Mouse (Mus musculus): ENCODE results near the gene Rab44.
"Not testable (repeated sequence)": the region's sequence is repeated elsewhere in the genome, so short reads cannot be mapped to it uniquely, and the experiment has no call there.

Rab44 gene

DNA sequence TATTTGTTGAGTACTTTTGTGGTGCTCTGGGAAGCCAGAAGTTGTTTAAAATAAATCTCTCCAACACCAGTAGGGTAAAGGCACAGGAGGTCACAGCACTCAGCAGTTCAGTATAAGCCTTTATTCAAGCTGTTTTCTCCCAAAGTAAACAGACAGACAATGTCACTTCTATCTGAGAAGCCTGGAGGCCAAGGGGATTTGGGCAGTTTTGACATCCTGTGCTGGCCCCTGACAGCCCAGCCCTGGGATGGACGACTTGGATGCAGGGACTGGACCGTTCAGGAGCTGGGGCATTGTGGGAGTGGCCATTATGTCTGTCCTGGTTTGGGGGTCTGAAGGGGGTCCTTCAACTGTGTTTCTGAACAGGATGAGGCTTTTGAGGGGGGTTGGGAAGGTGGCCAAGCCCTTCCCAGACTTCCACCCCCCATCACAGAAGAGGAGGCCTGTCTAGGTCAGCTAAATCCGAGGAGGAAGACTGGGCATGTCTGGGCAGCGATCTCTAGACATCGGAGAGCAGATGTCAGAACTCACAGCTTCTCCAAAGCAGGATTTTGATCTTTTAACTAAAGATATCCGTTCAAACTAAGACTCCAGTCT, 22.5 kb upstream of the Rab44 start:
- DNase-seq (ENCODE audit: low spot score in 2 of 2), result no peak

DNA sequence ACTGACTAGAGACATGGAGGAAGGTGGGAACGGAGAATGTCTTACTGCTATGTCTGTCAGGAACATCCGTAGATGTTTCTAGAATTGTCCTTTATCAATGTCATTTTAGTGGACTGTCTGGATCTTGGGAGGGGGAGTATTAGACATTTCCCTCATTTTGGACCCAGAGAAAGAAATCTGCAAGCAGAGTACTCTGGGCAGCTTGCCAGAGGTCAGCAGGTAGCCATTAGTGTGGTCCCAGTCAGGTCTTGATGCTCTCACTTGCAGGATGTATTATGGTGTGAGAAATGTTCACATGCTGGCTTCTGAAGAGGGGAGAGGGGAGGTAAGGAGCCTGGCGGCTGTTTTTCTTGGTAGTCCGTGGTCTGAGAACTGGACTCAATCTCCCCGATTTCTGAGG, 21.4 kb upstream of the Rab44 start:
- no peak for DNase-seq (ENCODE audit: low spot score in 2 of 2)

DNA sequence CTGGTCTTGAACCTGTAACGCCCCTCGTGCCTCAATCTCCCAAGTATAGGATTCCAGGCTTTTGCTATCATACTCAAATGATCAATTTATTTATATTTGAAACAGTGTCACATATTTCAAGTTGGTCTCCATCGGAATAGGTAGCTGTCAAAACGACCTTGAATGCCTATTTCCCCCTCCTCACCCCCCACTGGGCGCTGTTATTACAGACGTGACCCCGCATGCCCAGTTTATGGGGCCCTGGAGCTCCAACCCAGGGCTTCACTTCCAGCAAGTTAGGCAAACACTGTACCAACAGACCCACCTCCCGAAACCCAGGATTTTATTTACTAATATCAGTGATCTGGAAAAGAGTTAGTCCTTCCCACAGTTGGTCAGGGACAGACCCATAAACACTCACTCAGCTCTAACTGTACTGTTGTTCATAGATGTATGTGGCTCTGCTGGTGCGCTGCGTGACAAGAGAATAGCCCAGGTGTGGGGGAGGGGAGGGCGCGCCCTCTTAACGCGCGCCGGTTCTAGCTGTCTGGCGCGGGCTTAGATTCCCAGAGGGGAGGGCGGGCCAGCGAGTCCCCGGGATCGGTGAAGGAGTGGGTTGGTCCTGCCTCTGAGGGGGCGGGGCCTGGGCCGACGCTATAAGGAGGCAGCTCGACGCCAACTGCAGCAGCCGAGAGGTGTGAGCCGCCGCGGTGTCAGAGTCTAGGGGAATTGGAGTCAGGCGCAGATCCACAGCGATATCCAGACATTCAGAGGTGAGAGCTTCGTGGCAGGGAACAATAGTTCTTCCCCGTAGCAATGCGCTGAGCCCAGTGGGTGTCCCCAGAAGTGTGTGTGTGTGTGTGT, 20.6 kb upstream of the Rab44 start:
- peak; percentile 66 to 71 for DNase-seq (ENCODE audit: low spot score in 2 of 2)

DNA sequence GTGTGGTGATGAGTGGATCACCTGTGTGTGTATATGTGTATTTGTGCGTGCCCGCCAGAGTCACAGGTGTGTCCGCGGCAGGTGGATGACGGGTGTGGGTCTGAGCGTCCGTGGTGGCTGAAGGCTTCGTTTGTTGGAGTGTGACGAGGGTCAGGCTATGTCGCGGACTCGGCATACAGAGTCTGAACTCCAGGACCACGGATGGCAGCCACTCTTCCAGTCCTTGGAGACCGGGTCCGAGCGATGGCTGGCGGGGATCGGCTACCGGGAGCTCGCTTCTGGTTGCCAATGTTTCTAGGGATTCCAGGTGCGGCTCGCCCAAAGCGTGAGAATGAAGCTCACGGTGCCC, 20.0 kb upstream of the Rab44 start:
- DNase-seq (ENCODE audit: low spot score in 2 of 2), result peak in 1 of 2 experiments; percentile 17

DNA sequence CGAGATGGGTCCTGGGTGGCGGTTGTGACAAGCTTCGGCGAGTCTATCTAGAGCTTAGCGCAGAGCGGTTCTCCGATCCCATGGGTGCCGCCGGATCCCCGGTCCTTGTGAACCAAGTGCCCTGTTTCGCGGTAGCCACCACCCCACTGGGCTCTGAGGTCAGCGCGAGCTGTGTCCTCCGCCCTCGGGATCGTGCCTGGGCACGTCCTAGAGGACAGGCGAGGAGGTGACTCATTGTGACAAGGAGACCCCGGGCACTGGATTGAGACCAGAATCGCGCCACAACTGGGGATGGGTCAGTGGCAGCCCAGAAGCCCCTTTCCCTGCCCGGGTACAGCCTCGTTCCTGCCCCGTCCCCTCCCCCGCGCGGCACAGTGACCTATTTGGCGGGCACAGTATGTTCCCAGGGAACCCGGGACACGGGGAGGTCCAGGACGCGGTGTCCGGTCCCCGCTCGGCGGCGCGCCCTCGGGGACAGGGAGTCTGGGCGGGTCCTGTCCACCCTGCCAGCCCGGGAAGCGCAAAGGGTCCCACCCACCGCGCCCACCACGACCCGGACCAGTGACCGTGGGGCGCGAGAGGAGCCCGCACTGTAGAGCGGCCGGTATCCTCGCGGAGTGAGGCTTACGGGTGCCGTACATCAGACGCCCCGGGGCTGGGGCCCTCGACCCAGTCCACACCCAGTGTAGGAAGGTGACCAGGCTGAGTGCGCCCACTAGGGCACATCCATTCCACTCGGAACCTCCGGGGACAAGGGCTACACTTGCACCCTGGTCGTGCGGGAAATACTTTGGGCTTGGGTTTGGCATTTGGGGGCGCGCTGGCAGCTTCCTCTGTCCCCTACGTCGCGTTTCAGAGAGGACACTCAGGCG, 19.4 kb upstream of the Rab44 start:
- DNase-seq (ENCODE audit: low spot score in 2 of 2), result peak; percentile 31 to 37

DNA sequence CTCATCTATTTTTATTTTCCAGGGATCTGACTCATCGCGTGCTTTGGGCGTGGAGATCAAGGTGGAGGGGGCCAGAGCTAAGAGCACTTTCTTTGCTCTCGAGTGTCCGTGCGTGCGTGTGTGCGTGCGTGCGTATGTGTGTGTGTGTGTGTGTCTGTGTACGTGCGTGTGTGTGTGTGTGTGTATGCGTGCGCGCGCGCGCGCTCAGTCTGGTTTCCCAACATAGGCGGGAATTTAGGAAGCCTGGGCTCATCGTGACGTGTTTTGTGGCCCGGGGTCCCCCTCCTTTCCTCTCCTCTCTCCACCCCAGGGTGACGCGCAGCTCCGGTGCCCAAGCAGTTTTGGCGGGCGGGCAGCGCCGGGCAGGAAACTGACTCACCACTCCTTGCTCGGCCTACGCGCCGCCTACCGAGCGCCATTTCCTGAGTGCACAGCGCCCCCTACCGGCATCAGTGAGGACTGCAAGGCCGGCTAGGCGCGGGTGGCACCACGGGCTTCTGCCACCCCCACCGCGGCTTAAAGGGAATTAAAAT, 18.7 kb upstream of the Rab44 start:
- peak; percentile 97 for DNase-seq (ENCODE audit: low spot score in 2 of 2)

DNA sequence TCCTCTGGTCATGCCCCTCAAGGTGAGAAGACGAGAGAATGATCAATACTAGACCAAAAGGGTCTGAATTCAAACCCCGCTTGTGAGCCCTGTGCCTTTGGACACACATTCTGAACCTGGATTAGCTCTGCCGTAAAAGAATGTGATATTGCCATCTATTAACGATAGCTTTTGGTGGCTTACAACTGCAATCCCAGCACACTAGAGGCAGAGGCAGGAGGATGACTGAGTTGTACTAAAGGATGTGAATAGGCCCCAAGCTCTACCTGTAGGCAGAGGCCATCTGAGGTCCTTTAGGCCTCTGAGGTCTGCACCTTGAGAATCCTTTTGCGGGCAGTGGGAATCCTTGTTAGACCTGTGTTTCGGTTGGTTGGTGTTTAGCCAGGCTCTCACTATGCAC, 17.7 kb upstream of the Rab44 start:
- DNase-seq (ENCODE audit: low spot score in 2 of 2), result no peak

DNA sequence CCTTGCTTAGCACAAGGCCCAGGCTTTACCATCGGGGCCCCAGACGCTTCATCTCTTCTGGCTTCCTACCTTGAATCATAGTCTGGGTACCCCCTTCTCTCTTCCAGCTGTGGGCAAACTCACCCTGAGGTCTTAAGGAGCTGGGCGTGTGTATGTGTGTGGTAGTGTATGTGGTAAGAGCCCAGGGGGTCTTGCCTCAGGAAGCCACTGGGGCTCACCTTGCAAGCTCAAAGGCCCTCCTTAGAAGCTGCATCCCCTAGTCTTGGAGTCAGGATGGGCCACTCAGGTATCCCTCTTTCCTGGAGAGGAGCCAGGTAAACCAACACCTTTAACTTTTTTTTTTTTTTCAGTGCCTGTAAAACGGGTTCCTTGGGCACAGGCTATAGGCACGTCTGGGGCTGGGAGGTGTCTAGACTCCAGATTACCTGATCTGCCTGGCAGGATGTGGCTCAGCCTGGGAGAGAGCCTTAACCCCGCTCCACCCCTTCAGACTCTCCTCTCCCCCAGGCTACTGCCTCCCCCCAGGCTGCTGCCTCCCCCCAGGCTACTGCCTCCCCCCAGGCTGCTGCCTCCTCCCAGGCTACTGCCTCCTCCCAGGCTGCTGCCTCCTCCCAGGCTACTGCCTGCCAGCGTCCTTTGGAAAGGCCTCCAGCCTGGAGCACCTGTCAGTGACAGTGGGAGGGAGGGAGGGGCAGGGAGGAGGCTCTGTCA, 16.9 kb upstream of the Rab44 start:
- no peak for DNase-seq (ENCODE audit: low spot score in 2 of 2)

DNA sequence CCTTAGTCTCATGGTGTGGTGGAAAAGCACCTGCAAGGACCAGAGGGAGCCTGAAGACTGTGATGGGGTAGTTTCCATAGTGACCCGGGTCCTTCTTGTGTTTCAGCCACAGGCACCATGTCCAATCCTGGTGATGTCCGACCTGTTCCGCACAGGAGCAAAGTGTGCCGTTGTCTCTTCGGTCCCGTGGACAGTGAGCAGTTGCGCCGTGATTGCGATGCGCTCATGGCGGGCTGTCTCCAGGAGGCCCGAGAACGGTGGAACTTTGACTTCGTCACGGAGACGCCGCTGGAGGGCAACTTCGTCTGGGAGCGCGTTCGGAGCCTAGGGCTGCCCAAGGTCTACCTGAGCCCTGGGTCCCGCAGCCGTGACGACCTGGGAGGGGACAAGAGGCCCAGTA, 15.7 kb upstream of the Rab44 start:
- no peak for DNase-seq (ENCODE audit: low spot score in 2 of 2)

DNA sequence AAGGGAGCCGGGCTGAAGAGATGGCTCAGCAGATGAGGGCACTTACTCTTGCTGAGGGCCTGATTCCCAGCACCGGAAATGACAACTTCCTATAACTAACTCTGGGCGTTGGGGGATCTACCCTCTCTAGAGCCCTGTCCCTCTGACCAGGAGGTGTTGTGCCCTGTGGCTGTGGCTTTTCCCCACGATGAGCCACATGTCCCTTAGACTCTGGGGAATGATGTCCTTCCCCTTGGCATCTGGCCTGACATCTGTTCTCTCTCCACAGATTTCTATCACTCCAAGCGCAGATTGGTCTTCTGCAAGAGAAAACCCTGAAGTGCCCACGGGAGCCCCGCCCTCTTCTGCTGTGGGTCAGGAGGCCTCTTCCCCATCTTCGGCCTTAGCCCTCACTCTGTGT, 14.9 kb upstream of the Rab44 start:
- no peak for DNase-seq (ENCODE audit: low spot score in 2 of 2)

DNA sequence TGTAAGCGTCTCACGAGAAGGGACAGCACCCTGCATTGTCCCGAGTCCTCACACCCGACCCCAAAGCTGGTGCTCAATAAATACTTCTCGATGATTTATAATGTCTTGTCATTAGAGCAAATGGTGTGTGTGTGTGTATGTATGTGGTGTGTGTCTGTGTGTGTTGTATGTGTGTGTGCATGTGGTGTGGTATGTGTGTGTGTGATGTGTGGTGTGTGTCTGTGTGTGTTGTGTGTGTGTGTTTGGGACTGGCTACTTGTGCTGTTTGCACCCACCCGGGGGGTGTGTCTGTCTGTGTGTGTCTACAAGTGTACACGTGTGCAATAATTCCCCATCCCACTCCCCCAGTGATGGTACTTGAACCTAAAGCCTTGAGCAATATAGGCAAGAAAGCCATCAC, 13.3 kb upstream of the Rab44 start:
- no peak for DNase-seq (ENCODE audit: low spot score in 2 of 2)

DNA sequence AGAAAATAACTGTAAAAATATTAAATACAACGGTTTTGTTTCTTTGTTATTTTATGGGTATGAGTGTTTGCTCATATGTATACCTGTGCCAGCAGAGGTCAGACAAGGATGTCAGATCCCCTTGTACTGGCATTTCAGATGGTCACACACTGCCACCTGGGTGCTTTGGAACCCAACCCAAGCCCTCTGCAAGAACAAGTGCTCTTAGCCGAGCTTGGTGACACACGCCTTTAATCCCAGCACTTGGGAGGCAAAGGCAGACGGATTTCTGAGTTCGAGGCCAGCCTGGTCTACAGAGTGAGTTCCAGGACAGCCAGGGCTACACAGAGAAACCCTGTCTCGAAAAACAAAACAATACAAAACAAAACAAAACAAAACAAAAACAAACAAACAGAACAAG, 3.6 kb upstream of the Rab44 start:
- DNase-seq (ENCODE audit: low spot score in 2 of 2), result not testable (repeated sequence)

DNA sequence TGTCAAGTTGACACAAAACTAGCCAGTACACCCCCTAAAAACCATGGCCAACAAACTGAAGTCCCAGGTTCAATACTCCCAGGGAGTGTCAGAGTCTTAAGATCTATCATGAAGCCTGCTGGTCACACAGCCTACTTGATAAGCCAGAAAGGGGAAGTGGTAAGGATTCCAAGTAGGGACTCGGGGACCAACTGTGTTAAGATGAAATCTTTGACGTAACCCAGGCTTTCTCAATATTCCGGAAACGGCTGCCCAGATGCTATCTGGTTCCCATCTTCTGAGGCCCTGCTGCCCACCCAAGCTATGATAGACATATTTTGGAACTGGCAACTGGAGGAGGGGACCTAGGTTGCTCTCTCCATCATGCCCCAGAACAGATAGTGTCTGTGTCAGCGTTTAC, 2.6 kb upstream of the Rab44 start:
- no peak for DNase-seq (ENCODE audit: low spot score in 2 of 2)

DNA sequence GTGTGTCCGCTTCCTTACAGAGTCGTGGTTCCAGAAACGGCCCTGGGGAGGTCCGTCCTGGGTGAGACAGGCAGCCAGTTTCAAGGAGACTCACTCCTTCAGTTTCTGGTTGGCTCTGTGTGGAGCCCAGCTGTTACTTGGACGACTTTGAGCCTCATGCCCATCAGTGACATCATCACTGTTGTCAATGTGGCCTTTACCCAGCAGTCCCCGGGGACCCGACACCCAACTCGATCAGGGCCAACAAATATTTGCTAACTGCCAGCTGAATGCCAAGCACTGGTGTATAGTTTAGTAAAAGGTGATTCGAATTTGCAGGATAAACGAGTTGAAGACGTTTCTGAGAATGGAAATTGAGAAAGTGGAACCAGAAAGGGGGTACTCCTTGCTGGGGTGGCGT, 2.1 kb downstream of the Rab44 start:
- no peak for DNase-seq (ENCODE audit: low spot score in 2 of 2)

DNA sequence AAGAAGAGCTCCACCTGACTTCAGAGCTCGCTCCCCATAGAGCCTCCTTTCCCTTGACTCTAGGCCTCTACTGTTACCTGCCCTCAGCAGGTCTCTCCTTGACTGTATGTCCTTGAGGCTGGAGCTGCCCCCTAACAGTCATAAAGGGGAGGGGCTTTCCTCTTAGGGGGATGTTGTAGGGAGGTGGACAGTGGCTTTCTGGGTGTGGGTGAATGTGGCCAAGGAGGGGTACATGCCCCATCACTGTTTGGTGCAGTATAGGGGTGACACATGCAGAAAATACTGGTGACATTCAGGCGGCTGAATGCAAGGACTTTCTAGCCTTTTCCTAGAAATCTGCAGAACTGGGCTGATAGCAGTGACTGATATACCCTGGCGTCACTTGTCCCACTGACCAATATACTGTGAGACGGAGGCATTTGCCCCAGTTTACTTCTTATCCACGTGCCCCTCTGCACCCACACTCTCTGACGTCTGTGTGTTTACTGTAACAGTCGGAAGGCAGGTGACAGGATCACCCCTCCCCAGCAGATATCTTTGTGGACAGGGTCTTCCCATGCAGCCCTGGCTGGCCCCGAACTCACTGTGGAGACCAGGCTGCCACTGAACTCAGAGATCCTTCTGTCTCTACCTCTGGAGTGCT, 3.2 kb downstream of the Rab44 start:
- DNase-seq (ENCODE audit: low spot score in 2 of 2), result no peak

DNA sequence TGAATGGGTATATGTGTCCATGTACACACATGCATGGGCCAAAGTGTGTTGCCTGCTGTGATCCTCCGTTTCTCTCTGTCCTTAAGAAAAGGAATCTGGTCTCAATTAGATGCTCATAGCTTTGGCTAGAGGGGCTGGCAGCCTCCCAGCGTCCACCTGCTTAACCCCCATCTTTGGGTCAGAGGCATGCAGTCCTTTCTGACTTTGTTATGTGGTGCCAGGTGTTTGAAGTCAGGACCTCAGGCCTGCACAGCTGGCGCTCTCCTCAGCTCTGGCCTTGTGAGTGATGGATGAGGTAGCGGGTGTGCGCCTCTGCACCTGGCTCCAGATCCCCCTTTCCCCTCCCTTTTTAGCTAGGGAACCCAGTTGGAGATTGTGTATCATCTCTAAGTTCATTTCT, 4.1 kb downstream of the Rab44 start:
- DNase-seq (ENCODE audit: low spot score in 2 of 2), result no peak

DNA sequence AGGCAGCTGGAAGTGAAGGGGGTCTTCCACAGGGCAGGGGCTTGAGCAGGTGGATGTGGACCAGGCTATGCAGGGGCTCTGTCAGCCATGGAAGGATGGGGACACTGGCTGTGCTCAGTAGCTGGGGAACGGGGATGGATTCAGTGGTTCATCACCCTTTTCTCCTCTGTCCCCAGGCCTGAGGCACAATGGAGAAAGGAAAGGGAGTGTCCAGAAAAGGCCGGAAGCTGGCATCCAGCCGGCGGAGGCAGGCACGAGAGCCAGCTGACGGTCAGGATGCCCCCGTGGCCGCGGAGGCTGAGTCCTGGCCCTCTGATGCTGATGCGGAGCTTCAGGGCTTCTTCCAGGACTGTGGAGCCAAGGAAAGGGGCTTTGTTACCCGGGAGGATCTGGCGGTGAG, 6.7 kb downstream of the Rab44 start:
- DNase-seq (ENCODE audit: low spot score in 2 of 2), result no peak

DNA sequence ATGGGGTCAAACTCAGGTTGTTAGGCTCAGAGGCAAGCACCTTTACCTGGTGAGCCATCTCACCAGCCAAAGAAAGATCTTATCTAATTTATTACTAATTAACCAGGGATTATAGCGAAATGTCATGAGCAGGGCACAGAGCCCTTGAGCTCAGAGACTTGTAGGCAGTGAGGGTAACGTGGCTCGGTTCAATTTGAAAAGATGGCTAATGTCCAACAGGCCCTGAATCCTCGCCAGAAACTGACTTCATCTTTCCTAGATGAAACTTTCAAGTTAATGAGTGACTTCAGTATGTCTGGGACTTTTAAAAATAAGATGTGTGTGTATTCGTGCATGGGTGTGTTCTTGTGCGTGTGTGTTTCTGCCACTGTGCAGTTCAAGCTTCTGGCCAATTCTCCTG, 8.9 kb downstream of the Rab44 start:
- no peak for DNase-seq (ENCODE audit: low spot score in 2 of 2)

DNA sequence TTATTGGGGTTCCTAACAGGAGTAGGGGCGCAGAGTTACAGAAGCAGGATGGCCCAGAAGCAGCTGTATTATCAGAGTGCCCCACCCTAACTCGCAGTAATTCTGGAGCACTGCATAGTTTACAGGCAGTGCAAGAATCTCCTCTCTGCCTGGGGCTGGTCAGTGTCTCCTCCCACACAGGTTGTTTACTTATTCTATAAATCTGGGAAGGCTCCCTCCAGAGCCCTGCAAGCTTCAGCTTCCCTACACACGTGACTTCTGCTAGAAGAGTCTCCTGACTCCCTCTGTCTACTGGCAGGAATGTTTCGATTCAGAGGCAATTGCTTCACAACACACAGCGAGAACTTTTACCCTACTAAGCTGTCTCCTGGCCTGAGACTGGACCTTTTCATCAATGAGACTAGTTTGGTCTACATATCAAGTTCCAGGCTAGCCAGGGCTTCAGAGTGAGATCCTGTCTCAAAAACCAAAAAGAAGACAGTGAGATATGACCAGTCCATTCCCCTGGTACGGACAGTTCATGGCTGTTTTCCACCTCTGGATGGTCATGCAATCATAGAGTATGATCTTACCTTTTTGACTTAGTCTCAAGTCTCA, 9.7 kb downstream of the Rab44 start:
- no peak for DNase-seq (ENCODE audit: low spot score in 2 of 2)

DNA sequence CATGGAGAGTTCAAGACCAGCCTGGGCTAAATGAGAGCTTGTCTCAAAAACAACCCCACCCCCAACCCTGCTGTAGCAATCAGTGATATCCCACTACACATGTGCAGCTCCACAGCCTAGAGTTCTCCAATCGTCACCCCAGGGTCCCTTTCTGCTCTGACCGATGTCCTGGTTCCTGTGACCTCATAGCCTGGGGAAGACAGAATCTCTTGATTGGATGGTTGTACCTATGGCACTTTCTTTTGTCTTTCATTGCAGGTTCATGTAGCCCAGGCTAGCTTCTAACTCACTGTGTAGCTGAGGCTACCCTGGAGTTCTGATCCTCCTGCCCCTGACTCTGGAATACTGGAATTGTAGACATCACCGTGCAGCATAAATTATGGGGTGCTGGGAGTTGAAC, 12.6 kb downstream of the Rab44 start:
- no peak for DNase-seq (ENCODE audit: low spot score in 2 of 2)

DNA sequence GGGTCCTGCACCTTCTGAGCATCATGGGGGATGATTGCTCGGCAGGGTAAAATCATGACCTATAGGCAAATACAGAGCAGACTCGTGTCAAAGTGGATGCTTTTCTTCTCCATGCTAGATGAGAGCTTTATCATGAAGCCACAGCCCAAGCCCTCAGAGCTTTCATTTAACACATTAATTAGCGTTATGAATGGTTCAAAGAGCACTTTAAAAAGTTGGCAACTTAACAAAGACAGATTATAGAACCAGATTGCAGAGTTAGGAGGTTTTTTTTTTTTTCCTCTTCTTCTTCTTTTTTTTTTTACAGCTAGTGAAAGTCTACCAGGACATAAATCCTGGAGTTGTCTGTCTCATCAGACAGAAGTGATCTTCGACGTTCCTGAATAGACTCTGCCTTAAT, 15.4 kb downstream of the Rab44 start:
- DNase-seq (ENCODE audit: low spot score in 2 of 2), result no peak

All from natural killer cell, adult 2 months (primary cell).